In genomic region chr13:15542053-15542452, GRCm38 (mm10) we compare ENCODE assay signal across 12 mouse cellular contexts.
DNase-seq lines count a peak whose midpoint lies in the region; ATAC-seq lines count a peak whose summit lies in the region.
"Had no signal": no experiment of that assay in that cellular context is flagged by ENCODE, and none has a peak within 500 bp of the region (broad histone marks: within the 10 kb centered on the region; RNA-seq: fewer than 3 reads in every experiment).

No protein-coding gene starts in this region.

- ATAC-seq in embryonic facial prominence, embryonic 11.5 days (replicated peaks; ENCODE audit: insufficient number of reproducible peaks, low FRiP score, low TSS enrichment, low read depth) = peak; percentile 35; the same call in 1 of the 2 replicates
- no peak for ATAC-seq in limb, embryonic 13.5 days (ENCODE audit: low FRiP score, low read depth)
- no peak for ATAC-seq in monocyte, adult 5-6 weeks (replicated peaks; ENCODE audit: insufficient number of reproducible peaks, low FRiP score, low TSS enrichment, poor library complexity, severe bottlenecking)

- no peak overlapping the region for H3K27ac ChIP-seq in embryonic facial prominence, embryonic 11.5 days (replicated peaks; ENCODE audit: low read depth, low read length)
- peak overlapping the region; percentile 48; the same call in 1 of the 2 replicates for H3K27ac ChIP-seq in limb, embryonic 13.5 days

- no peak overlapping the region for H3K4me3 ChIP-seq in embryonic facial prominence, embryonic 11.5 days (ENCODE audit: low read depth, low read length)
- H3K4me3 ChIP-seq in limb, embryonic 13.5 days = no peak overlapping the region
- H3K4me3 ChIP-seq: left cerebral cortex, adult 2 months had no signal

- 20% methylated on average over 5 of the region's 5 CpGs for WGBS in embryonic facial prominence, embryonic 11.5 days
- WGBS in limb, embryonic 13.5 days = 26% methylated on average over 5 of the region's 5 CpGs

- H3K27me3 ChIP-seq in embryonic facial prominence, embryonic 11.5 days (ENCODE audit: control insufficient read depth, insufficient read depth, low read length) = no peaks in the 10 kb centered on the region
- no peaks in the 10 kb centered on the region for H3K27me3 ChIP-seq in limb, embryonic 13.5 days

- peak; percentile 12 for DNase-seq in ES-CJ7 (ENCODE audit: low read depth, low spot score)
- DNase-seq in R1 (ENCODE audit: low read depth, low spot score) = peak; percentile 54
- peak; percentile 22 for DNase-seq in embryonic facial prominence, embryonic 11.5 days (ENCODE audit: low spot score)
- no peak for DNase-seq in left cerebral cortex, postnatal 14 days (ENCODE audit: low spot score in 2 of 2)
- DNase-seq in heart, postnatal 4 days = no peak
- no peak for DNase-seq in frontal cortex, postnatal 10 days (ENCODE audit: low spot score in 2 of 2)
- DNase-seq: kidney, adult 9 months; lung, adult 2 months had no signal

- H3K9me3 ChIP-seq in embryonic facial prominence, embryonic 11.5 days (replicated peaks; ENCODE audit: control insufficient read depth, low read length) = no peaks in the 10 kb centered on the region
- H3K9me3 ChIP-seq in limb, embryonic 13.5 days = no peaks in the 10 kb centered on the region

- H3K36me3 ChIP-seq in embryonic facial prominence, embryonic 11.5 days (replicated peaks; ENCODE audit: control insufficient read depth, insufficient read depth, low read depth, low read length) = no peaks in the 10 kb centered on the region
- no peaks in the 10 kb centered on the region for H3K36me3 ChIP-seq in limb, embryonic 13.5 days

- intact Hi-C loops in left cerebral cortex, postnatal 14 days (cut with DNase I) = loop anchor here (5.0 kb wide), 1 partner anchor 80 kb away; the partner anchor contains the start of gene Gli3

- H3K4me1 ChIP-seq in embryonic facial prominence, embryonic 11.5 days (ENCODE audit: control insufficient read depth, insufficient read depth, low read length) = peaks cover 11% of the 10 kb centered on the region
- H3K4me1 ChIP-seq in limb, embryonic 13.5 days = peaks cover 83% of the 10 kb centered on the region

- no peak overlapping the region for H3K4me2 ChIP-seq in embryonic facial prominence, embryonic 11.5 days (ENCODE audit: low read depth, low read length)
- H3K4me2 ChIP-seq in limb, embryonic 13.5 days (replicated peaks) = 0 out of 2 replicates have a peak overlapping the region, but pooled peaks have one; percentile 7
- H3K4me2 ChIP-seq: heart, embryonic 11.5 days had no signal

- no peak overlapping the region for H3K9ac ChIP-seq in embryonic facial prominence, embryonic 11.5 days (replicated peaks; ENCODE audit: low read length)
- 0 out of 2 replicates have a peak overlapping the region, but pooled peaks have one; percentile 13 for H3K9ac ChIP-seq in limb, embryonic 13.5 days

Comparison
In these comparisons a context has a peak if more than half of its experiments do, and no peak if none do; other contexts are left out.
1. DNase-seq: peak in ES-CJ7 (single experiment), R1 (single experiment) and embryonic facial prominence, embryonic 11.5 days (single experiment); none in left cerebral cortex, postnatal 14 days (0 of 2), heart, postnatal 4 days (single experiment) and frontal cortex, postnatal 10 days (0 of 2).